Mouse (Mus musculus): ENCODE results near the gene Cacul1.

DNA sequence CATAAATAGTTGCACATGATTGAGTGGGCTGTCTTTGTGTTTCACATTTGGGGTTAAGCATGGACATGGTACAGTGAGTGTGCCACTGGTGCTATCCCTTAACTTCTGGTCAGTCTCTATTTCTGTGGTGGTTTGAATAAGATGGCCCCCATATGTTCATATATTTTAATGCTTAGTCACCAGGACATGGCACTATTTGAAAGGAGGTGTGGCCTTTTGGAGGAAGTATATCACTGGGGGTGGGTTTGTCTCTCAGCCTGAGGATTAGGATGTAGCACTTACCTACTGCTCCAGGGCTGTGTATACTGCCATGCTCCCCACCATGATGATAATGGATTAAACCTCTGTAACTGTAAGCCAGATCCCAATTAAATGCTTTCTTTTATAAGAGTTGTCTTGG lies 95.6 kb downstream of the Cacul1 start:
- no peak for TF ChIP-seq CTCF (IDR thresholded peaks at IDR 0.05; ENCODE audit: low read depth, low read length)
- TF ChIP-seq POLR2A (IDR thresholded peaks at IDR 0.05; ENCODE audit: extremely low read depth, insufficient read depth, low read length): no peak

Measured in liver, adult 2 months (tissue).